Mouse (Mus musculus): ENCODE data around the gene Zfp616. TPM values are rescaled to one million over a fixed set of nuclear protein-coding genes. Genes with fewer than 3 reads are reported as not detected.

The Zfp616 gene
- total RNA-seq (2021), result not detected

- intact Hi-C loops (cut with DNase I), result no loop called here
- no peak for DNase-seq (ENCODE audit: low spot score in 2 of 2)
These were observed at the start of gene Zfp616 for GRCm38 (mm10) chr11:74069655-74070054. TSS of gene Zfp616 (plus strand) at chr11:74069955.

- intact Hi-C loops (cut with DNase I), result no loop called here
- DNase-seq (ENCODE audit: low spot score in 2 of 2), result no peak
These were observed 18.4 kb upstream of the Zfp616 start for GRCm38 (mm10) chr11:74051347-74051746.

GRCm38 (mm10) chr11:74056451-74056850 is 13.3 kb upstream of the Zfp616 start, which contains the start of the genes Olfr139 and Olfr399:
TSS of gene Olfr139 (minus strand) at chr11:74056551.
TSS of gene Olfr399 (minus strand) at chr11:74056615.
- no peak for DNase-seq (ENCODE audit: low spot score in 2 of 2)
- intact Hi-C loops (cut with DNase I), result no loop called here

- no peak for DNase-seq (ENCODE audit: low spot score in 2 of 2)
- intact Hi-C loops (cut with DNase I), result no loop called here
These were observed 31.0 kb downstream of the Zfp616 start for GRCm38 (mm10) chr11:74100724-74101123.

- intact Hi-C loops (cut with DNase I), result no loop called here
- DNase-seq (ENCODE audit: low spot score in 2 of 2), result no peak
These were observed 31.8 kb downstream of the Zfp616 start for GRCm38 (mm10) chr11:74101507-74101906.

- DNase-seq (ENCODE audit: low spot score in 2 of 2), result no peak
- intact Hi-C loops (cut with DNase I), result no loop called here
These were observed 35.3 kb downstream of the Zfp616 start for GRCm38 (mm10) chr11:74105066-74105465.

- no peak for DNase-seq (ENCODE audit: low spot score in 2 of 2)
- intact Hi-C loops (cut with DNase I), result no loop called here
These were observed 43.7 kb downstream of the Zfp616 start, which contains the start of gene Olfr401 for GRCm38 (mm10) chr11:74113412-74113811. TSS of gene Olfr401 (plus strand) at chr11:74113712.

Other genes starting within 250 kb of the Zfp616 start
- not detected for gene Olfr393, start 218.5 kb upstream of the Zfp616 start, total RNA-seq (2021)
- not detected for gene Olfr394, start 179.2 kb upstream of the Zfp616 start, total RNA-seq (2021)
- not detected for gene Olfr395, start 160.7 kb upstream of the Zfp616 start, total RNA-seq (2021)
- gene Olfr23, start 133.3 kb upstream of the Zfp616 start, total RNA-seq (2021), result not detected
- gene Olfr397, start 109.1 kb upstream of the Zfp616 start, total RNA-seq (2021), result not detected
- gene Olfr398, start 79.5 kb upstream of the Zfp616 start, total RNA-seq (2021), result not detected
- gene Olfr139, start 13.4 kb upstream of the Zfp616 start, total RNA-seq (2021), result not detected
- gene Olfr399, start 13.3 kb upstream of the Zfp616 start, total RNA-seq (2021), result not detected
- gene Olfr401, start 43.8 kb downstream of the Zfp616 start, total RNA-seq (2021), result not detected
- not detected for gene Olfr402, start 83.6 kb downstream of the Zfp616 start, total RNA-seq (2021)
- gene Olfr403, start 116.3 kb downstream of the Zfp616 start, total RNA-seq (2021), result not detected
- not detected for gene Olfr43, start 141.4 kb downstream of the Zfp616 start, total RNA-seq (2021)
- not detected for gene Olfr406, start 189.9 kb downstream of the Zfp616 start, total RNA-seq (2021)
- not detected for gene Olfr59, start 213.8 kb downstream of the Zfp616 start, total RNA-seq (2021)

Measured in left cerebral cortex, postnatal 25 days (tissue).